Mouse (Mus musculus) left cerebral cortex, adult 9 months (tissue): Measurements from ENCODE around the gene Kat6b.

ENCODE experiments used
- DNase-seq, 2 experiments: peaks; one replicate each; pipeline ENCODE4 v3.0.0; 2022; ENCODE audit warnings: low spot score in 2 of 2

The Kat6b gene

DNA sequence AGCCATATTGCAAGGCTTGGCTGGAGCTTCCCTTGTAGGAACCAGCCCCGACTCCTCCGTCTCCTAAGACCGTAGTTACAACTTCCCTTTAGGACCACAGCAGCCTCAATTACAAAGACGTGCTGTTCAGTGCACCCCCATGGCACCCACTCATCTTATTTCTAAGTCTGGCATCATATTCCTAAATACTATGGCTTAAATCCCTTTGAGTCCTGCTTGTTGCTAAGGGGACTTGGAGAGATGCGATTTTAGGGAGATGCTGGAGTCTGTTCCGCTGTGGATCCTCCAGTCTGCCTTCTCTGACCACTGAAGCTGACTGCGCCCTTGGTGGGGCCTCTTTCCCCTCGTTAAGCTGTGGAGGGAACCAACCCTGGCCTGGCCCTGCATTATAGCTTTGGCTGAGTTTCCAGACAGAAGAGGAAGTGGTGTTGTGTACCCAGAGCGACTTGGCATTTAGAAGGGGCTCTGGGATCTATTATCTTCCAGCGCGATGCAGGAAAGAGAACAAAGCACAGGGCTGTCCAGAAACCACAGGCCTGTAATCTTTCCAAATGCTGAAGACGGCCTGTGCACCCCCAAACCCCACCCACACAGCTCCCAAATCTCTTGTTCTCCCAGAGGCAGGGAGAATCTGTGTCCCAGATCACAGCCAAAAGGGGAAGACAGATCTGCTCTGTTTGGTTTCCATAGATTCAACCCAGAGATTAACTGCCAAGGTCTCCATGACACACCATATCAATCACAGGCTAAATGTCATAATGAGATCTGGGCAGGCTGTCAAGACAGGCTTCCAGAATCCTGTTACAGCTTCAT, 225.7 kb downstream of the Kat6b start:
- DNase-seq: peak; percentile 23 to 52

- DNase-seq: no peak
Observed at GRCm38 (mm10) chr14:21709545-21709944, 228.3 kb downstream of the Kat6b start.

- DNase-seq: no peak
Observed at GRCm38 (mm10) chr14:21711231-21711630, 230.0 kb downstream of the Kat6b start.

- DNase-seq: no peak
Observed at GRCm38 (mm10) chr14:21714486-21714885, 233.3 kb downstream of the Kat6b start, which contains the start of gene Dupd1. Gene Dupd1 (minus strand): TSS chr14:21714576.

DNA sequence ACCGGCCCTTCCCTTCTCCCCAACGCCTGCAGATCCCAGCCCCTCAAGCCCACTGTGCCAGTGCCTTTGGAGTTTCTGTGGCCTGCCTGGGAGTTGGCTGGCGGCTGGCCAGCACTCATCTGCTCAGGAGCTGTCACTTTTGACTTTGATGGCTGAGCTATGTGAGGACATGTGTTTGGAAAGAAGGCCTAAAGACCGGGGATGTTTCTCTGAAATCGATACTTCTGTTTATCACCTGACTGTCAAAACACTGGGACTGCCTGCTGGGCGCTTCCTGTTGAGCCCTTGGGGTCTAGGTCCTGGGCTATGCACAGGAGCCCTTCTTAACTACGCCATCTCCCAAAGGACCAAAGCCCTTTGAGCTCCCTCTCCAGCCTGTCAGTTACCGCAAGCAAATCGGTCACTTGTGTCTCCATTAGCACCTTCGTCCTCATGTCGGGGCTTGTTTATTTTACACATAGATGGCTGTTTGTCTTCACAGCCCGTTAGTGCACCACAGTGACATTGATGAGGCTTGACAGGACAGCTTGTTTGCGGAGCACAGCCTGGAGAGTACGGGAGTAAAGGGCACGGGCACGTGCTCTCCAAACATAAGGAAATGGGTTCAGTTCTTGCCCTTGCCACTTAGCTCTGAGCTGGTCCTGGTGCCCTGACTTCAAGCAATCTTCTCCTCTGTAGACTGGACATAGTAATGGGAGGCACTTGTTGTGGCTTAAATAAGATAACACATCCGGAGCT, 238.6 kb downstream of the Kat6b start:
- DNase-seq: no peak

GRCm38 (mm10) chr14:21720430-21721205, 239.4 kb downstream of the Kat6b start:
- no peak for DNase-seq
